Mouse (Mus musculus) erythroblast, embryonic 14.5 days (primary cell): ENCODE measurements around the gene Lmx1b. TPM values are rescaled to one million over a fixed set of nuclear protein-coding genes. Genes with fewer than 3 reads are reported as not detected.

Experiments used
- H3K27me3 ChIP-seq: 2 replicates; pipeline ENCODE4 v1.6.1; 2012; ENCODE audit warnings: inconsistent platforms; ENCODE audit not compliant: control insufficient read depth
- H3K36me3 ChIP-seq: 2 replicates; pipeline ENCODE4 v1.6.1; 2012; ENCODE audit warnings: mild to moderate bottlenecking, inconsistent platforms; ENCODE audit not compliant: control insufficient read depth
- H3K4me1 ChIP-seq: 2 replicates; pipeline ENCODE4 v1.6.1; 2012; ENCODE audit warnings: inconsistent platforms; ENCODE audit not compliant: control insufficient read depth
- H3K4me3 ChIP-seq: replicated peaks from 2 replicates; pipeline ENCODE3; 2012; ENCODE audit warnings: moderate library complexity, mild to moderate bottlenecking, inconsistent platforms
- H3K9me3 ChIP-seq: 2 replicates; pipeline ENCODE4 v1.6.1; 2012; ENCODE audit warnings: low read length, inconsistent platforms, mixed read lengths; ENCODE audit not compliant: control insufficient read depth
- GATA1 ChIP-seq: IDR thresholded peaks from 2 replicates; pipeline ENCODE4 v1.6.1; 2012; ENCODE audit warnings: low read length, inconsistent platforms, mixed read lengths
- TAL1 ChIP-seq: IDR thresholded peaks from 3 replicates; pipeline ENCODE4 v1.6.1; 2012; ENCODE audit warnings: low read length, inconsistent platforms, mixed read lengths
- polyA plus RNA-seq: library from polyadenylated mRNA; stranded (reverse); fragments of >175 nt; gene quantifications from 2 replicates; pipeline ENCODE4 v1.2.3, GENCODE M21; 2012

Lmx1b gene
- polyA plus RNA-seq, 1 experiment = not detected

DNA sequence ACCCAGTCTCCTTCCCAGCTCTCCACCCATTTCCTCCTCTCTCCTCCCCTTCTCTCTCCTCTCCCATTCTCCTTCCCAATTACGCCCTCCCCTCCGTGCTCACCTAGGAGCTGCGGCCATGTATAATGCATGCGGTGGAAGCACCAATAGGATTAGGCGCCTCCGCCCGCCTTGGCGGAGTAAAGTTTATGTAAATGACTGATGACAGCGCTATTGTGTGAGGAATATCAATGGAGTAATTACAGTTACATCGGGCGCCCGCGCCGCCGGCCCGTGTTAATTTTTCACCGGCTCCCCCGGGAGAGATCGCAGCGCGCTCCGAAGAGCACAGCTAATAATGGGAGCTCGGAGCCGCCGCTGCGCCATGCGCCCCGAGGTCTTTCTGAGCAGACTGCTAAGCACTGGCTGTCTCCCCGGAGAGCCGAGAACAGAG, 23.9 kb downstream of the Lmx1b start:
- Histone ChIP-seq H3K4me1 (no peaks in the 10 kb centered on the region), H3K4me3 (no peak overlapping the region), H3K9me3 (no peaks in the 10 kb centered on the region), H3K27me3 (peaks cover 44% of the 10 kb centered on the region), H3K36me3 (no peaks in the 10 kb centered on the region)
- TF ChIP-seq TAL1 (no peak), GATA1 (no peak)

DNA sequence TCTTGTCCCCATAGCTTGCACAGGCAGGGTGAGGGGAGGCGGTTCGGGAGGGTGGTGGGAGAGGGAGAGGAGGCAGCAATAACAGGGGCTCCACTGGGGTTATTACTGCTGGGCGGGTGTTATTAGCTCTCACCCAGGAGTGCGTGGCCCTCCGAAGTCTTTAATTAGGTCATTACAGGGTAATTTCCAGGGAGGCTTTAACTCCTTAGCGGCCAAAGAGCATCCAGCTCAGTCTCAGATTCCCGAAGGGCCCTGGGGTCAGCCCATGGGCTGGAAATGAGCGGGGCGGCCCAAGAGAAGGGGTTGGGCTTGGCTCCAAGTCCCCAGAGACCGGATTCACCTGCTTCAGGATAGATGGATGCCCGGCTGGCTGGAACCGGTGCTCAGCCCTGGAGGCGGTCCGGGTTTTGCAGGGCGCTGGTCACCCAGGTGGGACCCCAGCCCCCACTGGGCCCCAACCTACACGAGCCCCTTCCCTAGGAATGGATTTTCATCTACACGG, 24.4 kb downstream of the Lmx1b start:
- Histone ChIP-seq H3K4me3 (no peak overlapping the region), H3K27me3 (peaks cover 44% of the 10 kb centered on the region), H3K9me3 (no peaks in the 10 kb centered on the region), H3K4me1 (no peaks in the 10 kb centered on the region), H3K36me3 (no peaks in the 10 kb centered on the region)
- TF ChIP-seq TAL1 (no peak), GATA1 (no peak)

DNA sequence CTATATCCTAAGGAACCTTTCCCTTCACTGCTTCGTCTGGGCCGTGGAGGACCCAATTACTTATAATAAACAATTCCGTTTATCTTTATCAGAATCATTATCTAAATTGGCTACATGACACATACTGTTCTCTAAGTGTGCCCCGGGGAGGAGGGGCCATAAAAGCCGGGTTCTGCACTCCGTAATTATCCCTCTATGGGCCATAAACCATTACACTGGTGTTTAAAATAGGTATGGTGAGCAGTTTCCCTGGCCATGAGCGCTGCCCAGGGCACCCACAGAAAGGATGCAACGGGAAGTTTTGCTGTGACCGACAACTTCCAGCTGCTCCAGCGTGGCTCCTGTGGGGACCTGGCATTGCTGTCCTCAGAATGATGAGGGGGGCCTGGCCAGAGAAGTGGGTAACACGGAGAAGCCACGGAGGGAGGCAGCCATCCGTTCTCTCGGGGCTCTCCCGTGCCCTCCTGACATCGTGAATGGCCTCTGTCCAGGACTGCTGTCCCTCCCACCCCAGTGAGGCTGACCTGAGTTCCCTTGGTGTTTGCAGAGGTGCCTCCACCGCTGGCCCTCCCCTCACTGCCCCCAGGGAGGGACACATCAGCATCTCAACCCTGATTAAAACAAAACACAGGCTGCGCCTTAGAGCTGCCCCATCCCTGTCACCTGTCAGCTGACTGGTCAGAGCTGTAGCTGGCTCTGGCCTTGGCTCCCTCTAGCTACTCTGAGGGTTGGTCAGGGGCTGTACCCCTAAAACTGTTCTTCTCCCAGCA, 34.6 kb downstream of the Lmx1b start:
- H3K27me3 ChIP-seq = peaks cover 22% of the 10 kb centered on the region
- TF ChIP-seq TAL1 (no peak), GATA1 (no peak)

DNA sequence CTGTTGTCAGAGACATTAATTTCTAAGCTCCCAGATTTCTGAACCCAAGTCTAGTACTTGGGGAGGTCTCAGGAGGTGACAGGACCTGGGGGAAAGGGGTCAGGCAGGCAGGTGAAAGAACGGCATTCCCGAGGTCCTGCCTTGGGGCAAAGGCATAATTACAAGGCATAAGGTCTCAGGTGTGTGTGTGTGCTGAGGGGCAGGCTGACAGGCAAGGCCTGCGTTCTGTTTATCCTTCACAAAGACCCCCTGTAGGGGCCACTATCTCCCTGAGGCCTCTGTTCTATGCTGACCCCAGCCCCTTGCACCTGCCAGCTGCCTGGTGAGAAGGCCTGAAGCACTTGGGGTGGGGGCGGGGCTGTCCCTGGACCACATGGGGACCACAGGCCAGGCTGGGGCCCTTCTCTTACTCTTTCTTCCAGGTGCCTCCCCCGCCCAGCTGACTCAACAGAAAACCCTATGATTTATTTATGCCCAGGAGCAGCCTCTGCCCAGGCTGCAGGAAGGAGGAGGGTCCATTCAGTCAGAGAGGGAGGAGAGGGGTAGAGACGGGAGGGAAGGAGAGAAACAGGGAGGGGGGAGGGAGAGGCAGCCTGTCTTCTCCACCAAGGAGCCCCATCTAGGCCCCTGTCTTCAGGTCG, 35.3 kb downstream of the Lmx1b start:
- Histone ChIP-seq H3K9me3 (no peaks in the 10 kb centered on the region), H3K36me3 (no peaks in the 10 kb centered on the region), H3K4me3 (no peak overlapping the region), H3K4me1 (no peaks in the 10 kb centered on the region), H3K27me3 (peaks cover 22% of the 10 kb centered on the region)
- TF ChIP-seq TAL1 (no peak), GATA1 (no peak)

More for the DNA sequence above, 34.6 kb downstream of the Lmx1b start:
- Histone ChIP-seq H3K9me3 (no peaks in the 10 kb centered on the region), H3K36me3 (no peaks in the 10 kb centered on the region), H3K4me1 (no peaks in the 10 kb centered on the region), H3K4me3 (no peak overlapping the region)

DNA sequence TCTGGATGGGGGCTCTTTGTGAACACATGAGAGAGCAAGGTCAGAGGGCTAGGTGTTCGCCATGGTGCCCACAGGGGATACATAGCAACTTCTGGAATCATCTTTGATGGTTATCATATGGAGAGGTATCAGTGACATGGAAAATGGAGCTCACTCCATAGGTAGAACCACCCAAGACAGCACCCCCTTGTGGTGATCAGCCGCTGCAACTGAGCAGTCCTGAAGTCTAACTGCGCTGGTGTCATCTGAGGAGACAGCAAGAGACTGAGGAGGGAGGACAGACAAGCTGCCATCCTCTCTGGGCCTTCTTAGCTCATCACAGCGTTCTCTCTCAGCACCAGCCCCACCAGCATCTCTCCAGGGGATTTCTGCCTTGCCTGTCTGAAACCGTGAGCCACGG, 39.8 kb downstream of the Lmx1b start:
- Histone ChIP-seq H3K27me3 (peaks cover 6% of the 10 kb centered on the region), H3K36me3 (no peaks in the 10 kb centered on the region), H3K9me3 (no peaks in the 10 kb centered on the region), H3K4me3 (no peak overlapping the region), H3K4me1 (no peaks in the 10 kb centered on the region)
- no peak for TF ChIP-seq TAL1
- no peak for TF ChIP-seq GATA1

DNA sequence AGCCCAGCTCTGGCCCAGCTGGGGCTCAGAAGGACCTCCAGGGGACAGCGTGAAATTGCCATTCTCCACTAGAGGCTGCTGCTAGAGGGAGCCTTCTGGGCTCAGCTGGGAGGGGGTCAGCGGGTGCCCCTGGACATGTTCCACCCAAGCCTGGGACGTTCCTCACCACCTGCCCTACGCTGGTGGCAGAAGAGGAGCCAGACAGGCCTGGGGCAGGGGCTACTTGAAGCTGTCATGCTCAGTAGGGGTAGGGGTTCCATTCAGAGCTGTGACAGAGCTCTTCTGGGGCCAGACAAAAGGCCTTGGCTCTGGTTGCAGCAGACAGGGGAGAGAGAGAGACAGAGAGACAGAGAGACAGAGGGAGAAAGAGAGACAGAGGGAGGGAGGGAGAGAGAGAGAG, 42.9 kb downstream of the Lmx1b start:
- H3K9me3 ChIP-seq = no peaks in the 10 kb centered on the region
- TF ChIP-seq GATA1 (no peak), TAL1 (no peak)
- no peaks in the 10 kb centered on the region for H3K36me3 ChIP-seq
- H3K4me3 ChIP-seq = no peak overlapping the region
- no peaks in the 10 kb centered on the region; the same call in 1 of the 2 replicates for H3K27me3 ChIP-seq
- H3K4me1 ChIP-seq = no peaks in the 10 kb centered on the region

DNA sequence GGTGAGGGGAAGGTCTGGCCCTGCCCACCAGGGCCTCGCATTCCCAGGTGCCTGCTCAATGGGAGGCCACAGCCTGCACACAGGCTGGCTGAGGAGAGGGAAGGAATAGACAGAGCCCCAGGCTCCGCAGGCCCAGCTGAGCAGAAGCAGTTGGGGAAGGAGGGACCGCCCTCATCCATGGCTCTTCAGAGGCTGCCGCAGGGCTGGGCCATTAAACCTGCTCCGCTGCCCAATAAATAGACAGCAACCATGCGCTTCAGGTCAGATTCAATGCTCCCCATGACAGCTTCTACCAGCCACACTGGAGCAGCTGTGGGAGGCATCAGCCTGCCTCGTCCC, 45.3 kb downstream of the Lmx1b start:
- TF ChIP-seq TAL1 (no peak), GATA1 (no peak)
- Histone ChIP-seq H3K27me3 (no peaks in the 10 kb centered on the region; the same call in 1 of the 2 replicates), H3K4me3 (no peak overlapping the region), H3K4me1 (no peaks in the 10 kb centered on the region), H3K9me3 (no peaks in the 10 kb centered on the region), H3K36me3 (no peaks in the 10 kb centered on the region)

DNA sequence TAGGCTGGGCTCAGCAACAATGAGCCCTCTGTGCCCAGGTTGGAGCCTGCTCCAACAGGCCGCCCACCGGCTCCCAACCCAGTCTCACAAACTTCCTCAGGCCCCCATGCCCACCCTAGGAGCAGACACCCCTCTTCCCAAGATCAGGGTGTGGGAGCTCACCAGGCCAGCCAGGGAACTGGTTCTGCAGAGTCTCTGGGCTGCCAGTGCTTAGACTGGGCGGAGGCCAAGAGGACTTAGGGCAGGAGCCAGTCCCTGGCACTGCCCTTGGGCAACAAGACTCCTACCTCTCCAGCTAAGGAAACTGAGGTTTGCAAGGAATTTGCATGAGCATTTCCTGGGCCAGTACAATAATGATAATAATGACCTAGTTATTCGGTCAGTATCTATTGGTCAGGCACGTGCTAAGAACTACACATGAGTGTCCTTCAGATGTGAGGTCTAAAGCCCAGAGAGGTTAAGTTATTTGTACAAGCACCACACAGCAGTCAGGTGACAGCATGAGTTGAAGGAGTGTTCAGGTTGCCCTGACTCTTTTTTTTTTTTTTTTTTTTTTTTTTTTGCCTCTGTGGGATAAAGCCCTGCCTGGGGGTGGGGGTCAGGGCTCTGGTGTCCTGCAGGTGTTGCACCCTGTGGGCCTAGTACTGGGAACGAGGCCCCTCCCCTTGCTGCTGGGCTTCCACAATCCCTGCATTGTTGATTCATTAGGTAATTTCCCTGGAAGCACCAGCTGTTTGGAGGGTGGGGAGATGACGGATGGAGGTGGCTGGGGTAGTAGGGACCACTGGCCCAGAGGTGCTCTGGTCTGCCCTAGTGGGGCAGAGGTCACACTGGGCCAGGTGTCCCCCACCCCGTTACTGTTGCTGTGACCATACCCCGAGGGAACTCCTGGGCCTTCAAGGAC, 45.9 kb downstream of the Lmx1b start:
- Histone ChIP-seq H3K4me3 (no peak overlapping the region), H3K4me1 (no peaks in the 10 kb centered on the region), H3K36me3 (no peaks in the 10 kb centered on the region), H3K9me3 (no peaks in the 10 kb centered on the region), H3K27me3 (no peaks in the 10 kb centered on the region; the same call in 1 of the 2 replicates)
- TF ChIP-seq TAL1 (no peak), GATA1 (no peak)
